Mouse (Mus musculus): ENCODE measurements around the gene E130309D02Rik.

E130309D02Rik gene

DNA sequence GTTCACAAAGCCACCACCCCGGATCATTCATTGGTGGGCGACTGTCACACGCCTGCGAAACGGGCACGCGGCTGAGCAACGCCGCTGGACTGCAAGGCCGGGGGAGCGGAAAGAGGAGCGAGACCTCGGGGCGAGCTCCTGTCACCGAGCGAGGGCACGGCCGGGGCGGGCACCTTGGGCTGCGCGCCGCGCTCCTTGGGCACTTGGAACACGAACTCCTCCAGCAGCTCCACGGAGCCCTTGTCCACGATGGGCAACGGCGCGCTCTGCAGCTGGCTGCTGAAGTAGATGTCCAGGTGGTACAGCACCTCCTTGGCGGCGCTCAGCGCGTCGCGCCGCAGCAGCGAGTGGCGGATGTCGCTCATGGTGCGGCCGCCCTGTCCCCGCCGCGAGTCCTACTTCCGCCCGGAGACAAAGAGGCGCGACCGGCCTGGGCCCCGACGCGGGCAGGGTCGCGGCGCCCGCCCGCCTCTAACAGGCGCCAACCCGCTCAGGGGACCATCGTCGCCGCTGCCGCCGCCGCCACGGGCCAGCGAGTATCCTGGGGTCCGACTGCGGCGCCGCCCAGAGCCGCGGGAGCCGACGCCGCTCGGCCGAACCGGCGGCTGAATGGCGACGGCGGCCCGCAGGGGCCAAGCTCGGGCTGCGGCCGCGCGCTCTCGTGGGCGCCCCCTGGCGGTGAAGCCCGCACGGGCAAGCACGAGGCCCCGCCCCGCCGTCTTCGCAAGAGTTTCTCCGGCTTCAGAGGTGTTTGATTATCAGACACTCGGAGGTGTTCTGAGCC is at the start of gene E130309D02Rik:
E130309D02Rik (minus strand) TSS at position 631 of the 784 bp plus-strand sequence.
- DNase-seq (ENCODE audit: extremely low read depth, low read depth), result peak; percentile 38

DNA sequence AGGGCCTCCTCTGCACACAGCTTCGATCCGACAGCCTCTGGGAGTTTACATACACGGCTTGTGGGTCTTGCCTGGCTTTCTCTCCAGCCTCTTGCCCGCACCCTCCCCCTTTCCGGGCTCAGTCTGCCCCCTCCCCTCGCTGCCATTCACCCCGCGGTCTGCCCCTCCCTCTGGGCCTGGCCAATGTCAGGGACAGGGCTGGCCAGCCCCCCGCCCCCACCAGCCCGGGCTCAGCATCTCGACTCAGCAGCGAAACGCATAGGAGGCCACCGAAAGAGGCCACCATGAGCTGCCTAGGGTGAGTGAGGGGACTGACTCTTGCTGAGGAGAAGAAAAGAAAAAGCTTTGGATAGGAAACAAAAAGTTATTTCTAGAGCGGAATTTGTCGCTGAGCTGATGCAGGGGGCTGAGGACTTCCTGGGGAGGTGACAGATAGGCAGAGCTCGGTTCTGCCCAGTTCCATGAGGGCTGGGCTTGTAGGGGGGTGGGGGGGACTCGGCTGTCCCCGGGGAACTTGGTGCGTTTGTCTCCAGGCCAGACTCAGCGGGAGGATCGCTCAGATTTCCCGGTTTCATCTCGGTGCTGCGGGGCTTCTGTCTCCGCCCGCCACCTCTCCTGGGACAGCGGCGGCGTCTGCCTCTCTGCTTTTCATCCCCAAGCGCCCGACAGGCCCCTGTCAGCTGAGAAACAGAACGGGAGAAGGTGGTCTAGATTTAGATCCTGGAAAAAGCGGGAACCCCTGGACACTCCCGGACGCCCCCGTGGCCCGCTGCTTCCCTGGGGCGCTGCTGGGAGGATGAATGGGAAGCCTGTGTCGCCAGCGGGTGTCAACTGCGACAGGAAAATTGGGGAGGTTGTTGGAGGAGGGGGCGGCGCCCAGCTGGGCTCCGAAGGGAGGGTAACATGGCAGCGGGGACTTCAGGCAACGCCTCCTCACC is 48.8 kb upstream of the E130309D02Rik start:
- no peak for DNase-seq (ENCODE audit: extremely low read depth, low read depth)

DNA sequence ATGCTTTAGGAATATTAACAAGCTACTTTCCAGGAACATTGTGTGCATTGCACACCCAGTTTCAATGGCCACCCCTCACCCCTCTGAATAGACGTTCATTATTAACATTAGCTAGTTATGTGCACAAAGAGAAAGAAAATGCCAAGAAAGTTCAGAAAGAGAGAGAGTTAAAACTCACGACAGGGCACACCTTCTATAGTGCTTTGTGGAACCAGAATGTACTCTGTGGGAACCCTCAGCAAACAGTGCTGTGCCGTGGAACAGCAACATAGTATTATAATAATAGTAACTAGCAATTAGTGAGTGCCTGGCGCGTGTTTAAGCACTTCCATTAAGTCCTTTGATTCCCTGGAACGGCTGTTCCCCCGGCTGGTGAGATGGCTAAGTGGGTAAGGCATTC is 46.3 kb upstream of the E130309D02Rik start:
- no peak for DNase-seq (ENCODE audit: extremely low read depth, low read depth)

DNA sequence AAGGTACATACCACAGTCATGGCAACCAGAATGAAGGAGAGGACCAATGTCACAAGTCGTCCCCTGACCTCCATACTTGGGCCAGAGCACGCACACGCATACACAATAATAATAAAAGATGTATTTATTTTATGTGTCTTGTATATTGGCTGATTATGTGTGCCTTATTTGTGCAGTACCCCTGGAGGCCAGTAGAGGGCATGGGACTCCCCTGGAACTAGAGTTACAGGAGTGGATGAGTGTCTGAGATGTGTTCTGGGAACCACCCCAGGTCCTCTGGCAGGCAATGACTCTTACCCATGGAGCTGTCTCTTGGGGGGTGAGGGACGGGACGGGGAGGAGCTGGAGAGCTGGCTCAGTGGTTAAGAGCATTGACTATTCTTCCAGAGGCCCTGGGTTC is 44.8 kb upstream of the E130309D02Rik start:
- DNase-seq (ENCODE audit: extremely low read depth, low read depth), result peak; percentile 22

DNA sequence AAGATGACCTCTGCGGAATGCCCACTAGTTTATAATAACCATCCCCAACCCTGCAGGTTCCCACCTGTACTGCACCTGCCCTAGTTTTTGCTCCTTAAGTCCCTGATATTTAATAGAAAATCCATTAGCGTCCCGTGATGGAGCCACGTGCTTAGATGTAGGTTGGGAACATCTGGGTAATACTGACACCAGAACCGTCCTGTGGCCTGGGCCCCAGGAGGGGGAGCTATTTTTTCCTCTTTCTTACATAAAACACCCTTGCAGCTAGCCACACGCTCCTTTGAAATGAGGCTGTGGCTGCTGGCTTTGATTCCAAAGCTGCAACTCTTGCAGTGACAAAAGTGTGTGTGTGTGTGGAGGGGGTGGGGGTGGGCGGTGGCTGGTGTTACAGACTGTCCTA is 44.1 kb upstream of the E130309D02Rik start:
- DNase-seq (ENCODE audit: extremely low read depth, low read depth), result no peak

DNA sequence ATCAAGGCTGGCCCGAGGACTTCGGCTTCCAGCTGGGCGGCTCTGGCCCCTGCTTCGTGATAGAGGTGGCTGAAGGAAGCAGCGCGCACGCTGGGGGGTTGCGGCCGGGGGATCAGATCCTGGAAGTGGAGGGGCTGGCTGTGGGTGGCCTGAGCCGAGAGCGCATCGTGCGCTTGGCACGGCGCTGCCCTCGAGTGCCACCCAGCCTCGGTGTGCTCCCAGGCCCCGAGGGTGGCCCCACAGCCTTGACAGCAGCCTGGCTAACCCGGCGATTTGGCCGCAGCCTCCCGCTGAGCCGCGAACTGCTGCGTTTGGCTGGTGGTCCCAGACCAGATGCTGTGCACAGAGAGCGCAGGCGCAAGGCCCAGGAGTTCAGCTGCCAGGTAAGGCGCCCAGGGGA is 42.4 kb upstream of the E130309D02Rik start:
- DNase-seq (ENCODE audit: extremely low read depth, low read depth), result no peak

DNA sequence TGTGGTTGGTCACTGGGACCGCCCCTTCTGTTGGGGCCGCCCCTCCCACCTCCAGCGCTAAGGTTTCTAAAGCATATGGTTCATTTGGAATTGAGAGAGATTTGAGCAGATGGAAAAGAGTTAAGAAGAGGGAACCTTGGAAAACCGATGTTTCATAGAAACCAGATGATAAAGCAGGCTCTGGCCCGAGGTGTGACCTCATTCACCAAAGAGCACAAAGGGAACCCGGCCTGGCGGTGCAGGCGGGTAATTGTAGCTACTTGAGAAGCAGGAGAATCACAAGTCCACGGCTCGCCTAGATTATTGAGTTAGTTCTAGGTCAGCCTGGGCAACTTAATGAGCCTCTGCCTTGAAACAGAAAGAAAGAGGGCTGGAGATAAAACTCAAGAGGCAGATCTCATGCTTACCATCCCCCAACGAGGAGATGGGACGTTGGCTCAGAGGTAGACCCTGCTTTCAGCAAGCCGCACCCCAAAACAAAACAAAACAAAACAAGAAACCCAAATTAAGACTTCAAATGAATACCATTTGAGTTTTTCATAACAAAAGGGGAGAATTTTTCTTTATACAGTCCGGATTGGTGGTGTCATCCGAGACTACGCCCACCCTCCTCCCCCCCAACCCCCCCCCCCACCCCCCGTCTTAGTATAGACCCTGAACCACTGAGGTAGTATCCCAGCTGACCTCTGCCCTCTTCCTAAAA is 41.7 kb upstream of the E130309D02Rik start, which contains the start of gene Grid2ip:
Grid2ip (plus strand) TSS at position 653 of the 703 bp plus-strand sequence.
- no peak for DNase-seq (ENCODE audit: extremely low read depth, low read depth)

DNA sequence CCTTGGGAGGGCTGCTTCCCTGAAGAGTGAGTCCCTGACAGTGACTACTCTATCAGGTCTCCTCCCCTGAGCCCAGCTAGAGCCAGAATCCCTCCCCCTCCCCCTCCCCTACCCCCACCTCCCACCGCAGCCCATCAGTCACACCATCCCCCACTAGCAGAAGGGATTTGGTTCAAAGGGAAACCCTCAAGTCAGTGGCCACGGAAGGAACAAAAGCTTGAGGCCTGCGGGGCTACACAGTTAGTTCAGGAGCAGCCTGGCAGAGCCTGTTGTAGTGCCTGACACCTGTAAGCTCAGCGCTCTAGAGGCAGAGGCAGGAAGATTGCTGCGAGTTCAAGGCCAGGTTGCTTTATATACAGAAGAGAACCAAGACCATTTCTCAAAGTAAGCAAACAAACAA is 40.9 kb upstream of the E130309D02Rik start:
- no peak for DNase-seq (ENCODE audit: extremely low read depth, low read depth)

DNA sequence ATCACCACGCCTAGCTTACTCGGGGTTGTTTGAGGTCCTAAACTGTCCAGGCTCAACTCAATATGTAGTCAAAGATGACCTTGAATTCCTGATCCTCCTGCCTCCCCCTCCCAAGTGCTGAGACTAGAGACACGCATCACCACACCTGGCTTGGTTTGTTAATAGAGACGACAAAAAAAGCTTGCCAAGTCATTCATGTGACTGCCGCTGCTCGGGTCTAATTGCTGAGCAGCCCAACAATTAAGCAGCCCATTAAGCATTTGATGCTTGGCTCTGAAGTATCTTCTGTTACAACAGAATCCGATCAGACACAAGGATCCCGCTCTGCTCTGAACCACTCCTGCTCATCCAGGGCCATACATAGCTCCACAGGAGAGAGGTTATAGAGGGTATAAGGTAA is 31.2 kb upstream of the E130309D02Rik start:
- DNase-seq (ENCODE audit: extremely low read depth, low read depth), result no peak

DNA sequence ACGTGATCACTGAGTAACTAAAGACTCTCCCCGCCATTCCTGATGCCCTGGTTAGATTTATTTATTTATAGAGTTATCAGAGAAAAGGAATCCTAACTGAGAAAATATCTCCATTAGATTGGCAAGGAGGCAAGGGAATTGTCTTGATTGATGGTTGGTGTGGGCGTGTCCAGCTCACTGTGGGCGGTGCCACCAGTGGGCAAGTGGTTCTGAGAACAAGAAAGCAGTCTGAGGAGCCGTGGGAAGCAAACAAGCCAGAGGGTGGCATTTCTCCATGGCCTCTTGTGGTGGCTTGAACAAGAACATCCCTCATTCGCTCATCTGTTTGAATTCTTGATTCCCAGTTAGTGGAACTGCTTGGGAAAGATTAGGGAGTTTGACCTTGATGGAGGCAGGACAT is 24.4 kb upstream of the E130309D02Rik start:
- no peak for DNase-seq (ENCODE audit: extremely low read depth, low read depth)

DNA sequence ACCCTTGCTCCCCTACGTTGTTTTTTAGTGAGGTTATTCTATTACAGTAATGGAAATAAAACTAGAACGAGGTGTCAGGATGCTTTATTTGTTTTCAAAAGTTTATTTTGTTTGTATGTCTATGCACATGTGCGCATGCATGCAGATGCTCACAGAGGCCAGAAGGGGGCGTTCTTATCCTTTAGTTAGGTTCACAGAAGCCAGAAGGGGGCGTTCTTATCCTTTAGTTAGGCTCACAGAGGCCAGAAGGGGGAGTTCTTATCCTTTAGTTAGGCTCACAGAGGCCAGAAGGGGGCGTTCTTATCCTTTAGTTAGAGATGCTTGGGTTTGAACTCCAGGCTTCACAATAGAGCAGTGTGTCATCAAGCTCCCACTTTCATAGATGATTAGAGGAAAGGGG is 21.4 kb upstream of the E130309D02Rik start:
- DNase-seq (ENCODE audit: extremely low read depth, low read depth), result no peak

DNA sequence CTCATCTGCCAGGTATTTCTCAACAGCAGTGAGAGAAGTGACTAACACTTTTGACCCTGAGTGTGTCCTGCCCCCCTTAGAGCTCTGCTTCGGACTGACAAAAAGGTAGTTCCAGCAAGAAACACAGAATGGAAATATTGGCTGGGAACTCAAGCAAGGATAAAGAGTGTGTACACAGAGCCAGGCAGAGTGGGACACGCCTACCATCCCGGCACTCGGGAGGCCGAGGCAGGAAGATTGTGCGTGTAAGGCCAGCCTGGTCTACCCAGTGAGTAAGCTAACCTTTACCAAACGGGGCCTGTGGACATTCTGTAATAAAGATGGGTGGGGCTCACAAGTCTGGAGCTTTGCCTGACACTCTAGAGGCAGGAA is 19.9 kb upstream of the E130309D02Rik start:
- no peak for DNase-seq (ENCODE audit: extremely low read depth, low read depth)

DNA sequence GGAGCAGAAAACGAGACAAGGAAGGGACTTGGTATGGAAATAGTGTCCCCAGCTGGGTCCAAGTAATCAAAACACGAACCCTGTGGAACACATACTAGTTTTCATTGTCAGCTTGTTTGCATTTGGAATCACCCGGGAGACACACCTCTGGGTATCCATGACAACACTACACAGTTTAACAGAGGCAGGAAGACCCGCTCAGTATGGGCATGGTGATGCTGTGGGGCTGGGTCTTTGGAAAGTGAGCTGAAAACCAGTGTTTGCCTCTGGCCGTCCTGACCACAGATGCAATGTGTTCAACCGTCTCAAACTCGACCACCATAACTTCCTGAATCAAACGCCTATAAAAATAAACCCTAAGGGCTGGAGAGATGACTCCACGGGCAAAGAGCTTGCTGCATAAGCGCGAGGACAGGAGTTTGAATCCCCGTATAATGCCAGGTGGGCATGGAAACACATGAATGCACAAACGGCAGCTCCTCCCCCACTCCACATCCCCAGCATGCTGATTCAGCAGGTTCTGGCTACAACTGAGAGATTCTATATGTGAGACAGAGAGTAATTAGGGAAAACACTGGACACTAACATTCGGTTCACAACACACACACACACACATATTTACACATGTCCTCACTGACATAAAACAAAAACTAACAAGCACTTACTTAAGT is 19.4 kb upstream of the E130309D02Rik start:
- no peak for DNase-seq (ENCODE audit: extremely low read depth, low read depth)

DNA sequence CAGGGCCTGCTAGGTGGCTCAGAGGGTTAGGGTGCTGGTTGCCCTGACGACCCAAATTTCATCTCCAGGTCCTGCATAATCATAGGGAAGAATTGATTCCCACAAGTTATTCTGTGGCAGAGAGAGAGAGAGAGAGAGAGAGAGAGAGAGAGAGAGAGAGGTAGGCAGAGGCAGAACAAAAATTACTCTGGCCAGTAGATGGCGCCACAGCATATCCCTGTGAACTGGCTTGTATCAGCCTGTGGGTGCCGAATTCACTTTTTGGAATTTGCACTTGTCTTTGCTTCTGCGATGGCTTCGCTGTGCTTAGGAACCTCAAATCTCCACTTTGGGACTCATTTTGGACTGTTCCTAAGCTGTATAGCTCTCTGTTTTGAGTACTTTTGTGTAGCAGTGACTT is 18.7 kb upstream of the E130309D02Rik start:
- peak; percentile 69 for DNase-seq (ENCODE audit: extremely low read depth, low read depth)

DNA sequence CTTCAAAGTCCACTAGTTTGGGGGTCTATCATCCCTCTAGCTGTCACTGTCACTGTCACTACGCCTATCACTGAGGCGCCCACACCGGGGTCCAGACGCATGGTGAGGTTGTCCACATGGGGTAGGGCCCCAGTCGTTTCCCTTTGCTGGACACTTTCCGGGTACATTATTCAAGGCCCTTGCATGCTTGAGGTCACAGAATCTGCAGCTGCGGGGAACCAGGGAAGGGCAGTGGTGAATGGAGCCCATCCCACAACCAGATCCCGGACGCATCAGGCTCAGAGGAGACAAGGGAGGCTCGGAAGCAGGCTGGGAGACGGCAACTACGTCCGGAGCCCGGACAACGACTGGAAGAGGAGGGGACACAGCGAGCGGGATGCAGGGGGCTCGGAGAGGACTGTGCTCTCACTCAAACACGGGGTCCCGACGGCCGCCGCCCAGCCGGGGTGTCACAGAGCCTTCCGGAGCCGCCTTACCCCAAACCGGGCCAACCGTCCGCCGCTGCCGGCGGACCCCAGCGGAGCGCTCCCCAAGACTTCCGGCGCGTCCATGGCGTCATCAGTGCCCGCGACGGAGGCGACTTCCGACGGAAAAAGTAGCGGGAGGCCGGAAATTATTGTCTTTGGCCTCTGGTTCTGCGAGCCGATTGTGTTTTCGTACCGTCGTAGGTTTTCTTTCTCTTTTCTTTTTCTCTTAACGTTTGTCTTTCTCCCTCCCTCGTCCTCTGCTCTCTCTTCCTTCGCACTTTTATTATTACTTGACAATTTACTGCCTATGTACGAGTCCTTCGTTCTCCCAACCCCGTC is 13.7 kb upstream of the E130309D02Rik start, which contains the start of gene Zdhhc4:
Zdhhc4 (minus strand) TSS at position 567 of the 806 bp plus-strand sequence.
- DNase-seq (ENCODE audit: extremely low read depth, low read depth), result peak; percentile 63

DNA sequence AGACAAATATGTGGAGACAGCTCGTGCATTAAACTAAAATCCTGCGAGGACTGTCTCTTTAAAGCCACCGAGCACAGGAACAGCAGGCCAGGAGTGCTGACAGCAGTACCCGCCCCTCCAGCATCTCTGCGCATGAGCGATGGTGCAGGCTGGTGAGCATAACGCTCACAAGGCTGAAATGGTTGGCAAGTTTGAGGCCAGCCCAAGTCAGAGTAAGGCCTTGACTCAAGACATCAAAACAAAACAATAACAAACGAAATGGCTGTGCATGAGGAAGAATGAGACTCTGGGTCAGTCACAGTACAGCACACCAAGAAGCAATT is 2.1 kb upstream of the E130309D02Rik start:
- DNase-seq (ENCODE audit: extremely low read depth, low read depth), result no peak

DNA sequence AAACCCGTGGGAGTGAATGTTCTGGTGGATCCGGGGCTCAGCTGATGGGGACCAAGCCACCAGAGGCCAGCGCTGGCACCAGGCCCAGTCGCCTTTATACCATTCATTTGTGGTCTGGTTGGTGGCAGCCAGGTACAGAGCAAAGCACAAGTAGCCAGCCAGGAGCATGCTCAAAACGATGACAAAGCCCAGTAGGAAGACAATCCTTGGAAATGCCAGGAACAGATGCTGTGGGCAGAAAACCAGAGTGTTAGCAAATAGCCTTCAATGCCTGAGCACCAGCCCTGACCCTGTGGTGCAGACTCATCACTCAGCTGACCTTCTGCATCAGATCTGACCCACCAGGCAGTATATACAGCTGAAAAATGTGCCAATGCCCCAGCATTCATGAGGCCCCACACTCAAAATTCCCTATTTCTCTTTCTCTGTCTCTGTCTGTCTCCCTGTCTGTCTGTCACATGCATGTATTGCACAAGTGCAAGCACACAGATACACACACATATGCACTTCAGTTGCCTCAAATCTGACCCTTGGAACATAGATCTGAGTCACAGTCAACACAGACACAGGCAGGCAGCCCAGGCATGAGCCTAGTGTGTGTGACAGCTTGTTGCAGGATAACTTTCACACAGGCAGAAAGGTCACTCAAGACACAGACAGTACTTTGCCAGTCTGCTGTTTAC is 1.6 kb upstream of the E130309D02Rik start:
- DNase-seq (ENCODE audit: extremely low read depth, low read depth), result no peak

DNA sequence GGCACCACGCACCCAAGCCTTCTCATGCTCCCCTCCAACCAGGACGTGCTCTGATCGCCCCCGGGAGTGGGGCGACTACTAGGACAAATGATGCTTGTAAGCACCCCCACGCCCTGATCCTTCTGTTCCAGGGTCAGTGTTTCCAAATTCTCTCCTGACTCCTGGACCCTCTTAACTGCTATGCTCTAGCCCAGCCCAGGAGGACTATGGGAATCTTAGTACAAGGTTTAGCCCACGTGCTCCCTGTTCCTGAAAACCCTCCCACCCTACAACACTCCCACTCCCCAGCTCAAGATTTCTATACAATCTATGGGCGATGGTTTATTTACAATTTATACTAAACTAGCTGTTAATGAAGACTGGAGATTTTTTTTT is 341 bp upstream of the E130309D02Rik start:
- no peak for DNase-seq (ENCODE audit: extremely low read depth, low read depth)

DNA sequence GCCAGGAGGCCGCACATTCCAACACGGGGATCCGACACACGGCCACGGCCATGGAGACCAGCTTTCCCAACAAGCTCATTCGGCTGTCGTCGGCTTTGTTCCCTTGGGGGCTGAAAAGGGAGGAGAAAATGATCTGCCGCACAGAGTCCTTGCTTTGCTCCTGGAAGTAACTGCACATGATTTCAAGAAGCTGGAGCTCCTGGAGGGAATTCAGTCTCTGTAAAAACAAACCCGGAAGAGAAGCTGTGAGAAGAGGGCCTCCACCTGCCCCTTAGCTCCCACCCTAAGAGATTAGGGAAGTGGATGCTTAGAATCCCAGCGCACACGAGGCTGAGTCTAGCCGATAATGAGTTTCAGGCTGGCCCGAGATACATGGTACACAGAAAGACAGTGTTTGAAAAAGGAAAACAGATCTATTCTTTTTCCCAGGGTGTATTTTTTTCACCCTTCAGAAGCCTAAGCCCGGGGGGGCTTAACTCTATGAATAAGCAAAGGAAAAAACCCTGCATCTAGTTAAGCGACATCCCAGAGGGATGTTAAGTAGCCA is 904 bp downstream of the E130309D02Rik start:
- DNase-seq (ENCODE audit: extremely low read depth, low read depth), result peak; percentile 71

DNA sequence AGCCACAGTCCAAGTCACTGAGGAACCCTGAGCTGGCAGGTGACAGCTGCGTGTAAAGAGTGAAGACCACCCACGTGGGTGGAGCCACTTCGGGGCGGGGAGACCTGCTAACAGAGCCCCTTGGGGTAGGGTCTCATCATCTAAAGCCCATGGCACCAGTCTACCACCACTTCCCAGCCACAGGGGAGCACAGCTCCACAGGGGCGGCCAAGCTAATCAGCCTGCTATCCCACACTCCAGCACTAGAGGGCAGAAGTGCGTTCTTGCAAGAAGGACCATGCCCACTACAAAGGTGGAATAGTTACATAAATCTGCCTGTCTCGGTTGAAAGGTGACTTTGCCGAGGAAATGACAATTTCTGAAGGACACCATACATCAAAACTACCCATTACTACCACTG is 3.3 kb downstream of the E130309D02Rik start:
- DNase-seq (ENCODE audit: extremely low read depth, low read depth), result peak; percentile 50
